Mouse (Mus musculus) forebrain, embryonic 16.5 days (tissue): ENCODE results near the gene Gigyf2. TPM values are rescaled to one million over a fixed set of nuclear protein-coding genes. Genes with fewer than 3 reads are reported as not detected.

Experiments
- ATAC-seq: fragments of 200-750 bp; cut with Nextera tagmentation; 2 replicates; pipeline ENCODE4 v1.8.0; 2017; ENCODE audit warnings: mild to moderate bottlenecking, moderate library complexity
- H3K27ac ChIP-seq: fragments of 300-500 bp; sonication (generic); 2 replicates; pipeline ENCODE4 v1.5.1; 2014; ENCODE audit warnings: low read length, control low read depth
- H3K27me3 ChIP-seq: fragments of 300-500 bp; sonication (generic); replicated peaks from 2 replicates; pipeline ENCODE4 v1.6.1; 2014; ENCODE audit warnings: low read length; ENCODE audit not compliant: control insufficient read depth, insufficient read depth
- H3K36me3 ChIP-seq: fragments of 300-500 bp; sonication (generic); 2 replicates; pipeline ENCODE4 v1.6.1; 2014; ENCODE audit not compliant: control insufficient read depth, insufficient read depth
- H3K4me1 ChIP-seq: fragments of 300-500 bp; sonication (generic); replicated peaks from 2 replicates; pipeline ENCODE4 v1.6.1; 2014; ENCODE audit warnings: low read length; ENCODE audit not compliant: control insufficient read depth, insufficient read depth
- H3K4me2 ChIP-seq: fragments of 300-500 bp; sonication (generic); 2 replicates; pipeline ENCODE4 v1.6.1; 2014; ENCODE audit warnings: mild to moderate bottlenecking, low read length, control low read depth
- H3K4me3 ChIP-seq: fragments of 300-500 bp; sonication (generic); replicated peaks from 2 replicates; pipeline ENCODE4 v1.5.1; 2014; ENCODE audit warnings: mild to moderate bottlenecking, low read length, control low read depth
- H3K9ac ChIP-seq: fragments of 300-500 bp; sonication (generic); replicated peaks from 2 replicates; pipeline ENCODE4 v1.6.1; 2014; ENCODE audit warnings: low read depth, low read length, control low read depth
- H3K9me3 ChIP-seq: fragments of 300-500 bp; sonication (generic); 2 replicates; pipeline ENCODE4 v1.6.1; 2016; ENCODE audit warnings: low read length; ENCODE audit not compliant: control insufficient read depth
- WGBS: fragments of 180-500 bp; shearing (Covaris S2); extraction: QIAGEN DNeasy Blood & Tissue Kit; methylation state at CpG from one replicate; pipeline ENCODE4 v1.1.7; 2014; 5-methylcytosine and 5-hydroxymethylcytosine counted together
- polyA plus RNA-seq: library from polyadenylated mRNA; unstranded; fragments of >200 nt; fragmentation: Nextera tagmentation; extraction: Ambion mirVana; gene quantifications from 2 replicates; pipeline ENCODE4 v1.2.1, GENCODE M21; 2015

Gigyf2 gene
- polyA plus RNA-seq, 1 experiment from 2014 or later: 70.1 TPM

GRCm38 (mm10) chr1:87493542-87493941 is 166.7 kb downstream of the Gigyf2 start:
- Histone ChIP-seq H3K4me1 (no peaks in the 10 kb centered on the region), H3K27me3 (no peaks in the 10 kb centered on the region), H3K9me3 (no peaks in the 10 kb centered on the region), H3K4me3 (no peak overlapping the region), H3K9ac (no peak overlapping the region), H3K4me2 (no peak overlapping the region), H3K36me3 (no peaks in the 10 kb centered on the region), H3K27ac (no peak overlapping the region)
- no peak for ATAC-seq
- 62% methylated on average over 4 of the region's 4 CpGs for WGBS

Other genes with a start within 250 kb of the Gigyf2 start
- not detected in 2 replicates for gene Alppl2, start 237.1 kb upstream of the Gigyf2 start, polyA plus RNA-seq
- gene Alpi, start 225.4 kb upstream of the Gigyf2 start, polyA plus RNA-seq: not detected in 2 replicates
- gene Akp3, start 202.0 kb upstream of the Gigyf2 start, polyA plus RNA-seq: not detected in 2 replicates
- 13.4 and 25.3 TPM in 2 replicates for gene Ecel1, start 170.5 kb upstream of the Gigyf2 start, polyA plus RNA-seq
- 2.8 and 3.1 TPM in 2 replicates for gene Prss56, start 143.7 kb upstream of the Gigyf2 start, polyA plus RNA-seq
- not detected in 2 replicates for gene Chrnd, start 136.4 kb upstream of the Gigyf2 start, polyA plus RNA-seq
- gene Chrng, start 122.3 kb upstream of the Gigyf2 start, polyA plus RNA-seq: not detected in 2 replicates
- gene Eif4e2, start 113.1 kb upstream of the Gigyf2 start, polyA plus RNA-seq: 88.1 and 93.6 TPM in 2 replicates
- 0.66 and 1.4 TPM in 2 replicates for gene Efhd1, start 62.6 kb upstream of the Gigyf2 start, polyA plus RNA-seq
- gene Kcnj13, start 67.7 kb downstream of the Gigyf2 start, polyA plus RNA-seq: 6.4 and 7.1 TPM in 2 replicates
- not detected in 2 replicates for gene Snorc, start 143.3 kb downstream of the Gigyf2 start, polyA plus RNA-seq
- gene Neu2, start 182.9 kb downstream of the Gigyf2 start, polyA plus RNA-seq: 0.20 and 0.56 TPM in 2 replicates
- 26.3 and 36.4 TPM in 2 replicates for gene Ngef, start 246.9 kb downstream of the Gigyf2 start, polyA plus RNA-seq